Mouse (Mus musculus) ES-E14 (cell line): ENCODE results near the gene Gpr107. TPM values are rescaled to one million over a fixed set of nuclear protein-coding genes. Genes with fewer than 3 reads are reported as not detected.

Source experiments
- DNase-seq: peaks from one replicate; pipeline ENCODE4 v3.0.0-alpha.2; 2013; ENCODE audit warnings: low read depth, low spot score
- H3K27ac ChIP-seq: 2 replicates; pipeline ENCODE4 v1.5.1; 2012; ENCODE audit warnings: low read depth, mild to moderate bottlenecking, low read length, moderate library complexity, mixed read lengths; ENCODE audit not compliant: poor library complexity, insufficient read depth, severe bottlenecking
- H3K36me3 ChIP-seq: 2 replicates; pipeline ENCODE4 v1.6.1; 2012; ENCODE audit warnings: mild to moderate bottlenecking, low read length, moderate library complexity, mixed read lengths; ENCODE audit not compliant: control insufficient read depth, poor library complexity, insufficient read depth, severe bottlenecking
- H3K4me1 ChIP-seq, 2 experiments: fragments of 150-350 bp in 1 of 2; sonication (generic) in 1 of 2; 2 replicates each; pipeline ENCODE4 v1.6.1; 2012; ENCODE audit warnings: low read length in 2 of 2, mild to moderate bottlenecking in 1 of 2, mixed read lengths in 1 of 2; ENCODE audit not compliant: control insufficient read depth in 2 of 2, insufficient read depth in 2 of 2, poor library complexity in 1 of 2
- H3K4me3 ChIP-seq, 2 experiments: fragments of 150-350 bp in 1 of 2; sonication (generic) in 1 of 2; 2 replicates each; pipeline ENCODE4 v1.5.1; 2012; ENCODE audit warnings: low read length in 2 of 2, low read depth in 1 of 2, mild to moderate bottlenecking in 1 of 2, mixed read lengths in 1 of 2; ENCODE audit not compliant: insufficient read depth in 1 of 2, poor library complexity in 1 of 2, severe bottlenecking in 1 of 2
- H3K9ac ChIP-seq: 2 replicates; pipeline ENCODE4 v1.6.1; 2012; ENCODE audit warnings: low read depth, mild to moderate bottlenecking, low read length, mixed read lengths; ENCODE audit not compliant: poor library complexity, insufficient read depth, severe bottlenecking
- H3K9me3 ChIP-seq: fragments of 150-350 bp; sonication (generic); 2 replicates; pipeline ENCODE4 v1.6.1; 2012; ENCODE audit warnings: low read depth, mild to moderate bottlenecking, low read length; ENCODE audit not compliant: control insufficient read depth, insufficient read depth
- CHD2 ChIP-seq: IDR thresholded peaks from 2 replicates; pipeline ENCODE4 v1.6.1; 2014; ENCODE audit warnings: mild to moderate bottlenecking, low read depth, low read length, inconsistent platforms
- HCFC1 ChIP-seq: IDR thresholded peaks from 2 replicates; pipeline ENCODE4 v1.6.1; 2012; ENCODE audit warnings: low read length, inconsistent platforms, borderline replicate concordance; ENCODE audit not compliant: insufficient read depth
- MAFK ChIP-seq: IDR thresholded peaks from 2 replicates; pipeline ENCODE4 v1.6.1; 2014; ENCODE audit warnings: mild to moderate bottlenecking, low read depth, low read length, inconsistent platforms; ENCODE audit not compliant: insufficient read depth
- ZC3H11A ChIP-seq: IDR thresholded peaks from 2 replicates; pipeline ENCODE4 v1.6.1; 2012; ENCODE audit warnings: low read depth, mild to moderate bottlenecking, inconsistent platforms, low read length, borderline replicate concordance
- ZNF384 ChIP-seq: IDR thresholded peaks from 2 replicates; pipeline ENCODE4 v1.6.1; 2012; ENCODE audit warnings: low read depth, low read length, inconsistent platforms
- in situ Hi-C, 2 experiments: fragments of 600-800 bp; cut with MboI; formaldehyde crosslinking; loops; one replicate each; pipeline ENCODE4 v1.15.1; 2025; ENCODE audit warnings: low sequenced_read_pairs in 2 of 2, inconsistent platforms in 1 of 2; ENCODE audit not compliant: unreplicated experiment in 2 of 2
- total RNA-seq: library from RNA; depleted of rRNA; stranded (reverse); fragments of 300-350 nt; gene quantifications from 2 replicates; pipeline ENCODE4 v1.2.3, GENCODE M21; 2012

Gene Gpr107
- total RNA-seq, 1 experiment, result 111 TPM

DNA sequence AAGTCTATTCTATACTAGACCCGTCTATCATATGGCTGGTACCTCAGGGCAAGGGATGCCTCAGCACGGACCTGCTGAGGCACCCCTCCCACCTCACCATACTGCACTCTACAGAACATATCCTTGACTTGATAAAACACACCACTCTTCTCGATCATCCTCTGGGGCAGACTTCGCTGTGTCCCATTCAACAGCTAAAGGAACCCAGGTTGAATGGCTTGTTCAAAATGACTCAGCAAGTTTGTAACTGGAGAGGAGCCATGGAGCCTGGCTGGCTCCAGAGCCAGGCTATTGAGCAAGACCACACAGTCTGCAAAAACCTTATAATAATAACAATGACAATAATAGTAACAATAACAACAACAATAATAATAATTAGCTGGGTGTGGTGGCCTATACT, 24.2 kb upstream of the Gpr107 start:
- Histone ChIP-seq H3K4me3 (no peak overlapping the region), H3K4me1 (peaks cover 21 to 40% of the 10 kb centered on the region in 2 experiments), H3K36me3 (no peaks in the 10 kb centered on the region), H3K27ac (peak overlapping the region; percentile 95), H3K9me3 (no peaks in the 10 kb centered on the region), H3K9ac (no peak overlapping the region; the same call in 1 of the 2 replicates)
- in situ Hi-C loops, result no loop called here
- TF ChIP-seq CHD2 (no peak), MAFK (peak; percentile 88)
- no peak for DNase-seq

DNA sequence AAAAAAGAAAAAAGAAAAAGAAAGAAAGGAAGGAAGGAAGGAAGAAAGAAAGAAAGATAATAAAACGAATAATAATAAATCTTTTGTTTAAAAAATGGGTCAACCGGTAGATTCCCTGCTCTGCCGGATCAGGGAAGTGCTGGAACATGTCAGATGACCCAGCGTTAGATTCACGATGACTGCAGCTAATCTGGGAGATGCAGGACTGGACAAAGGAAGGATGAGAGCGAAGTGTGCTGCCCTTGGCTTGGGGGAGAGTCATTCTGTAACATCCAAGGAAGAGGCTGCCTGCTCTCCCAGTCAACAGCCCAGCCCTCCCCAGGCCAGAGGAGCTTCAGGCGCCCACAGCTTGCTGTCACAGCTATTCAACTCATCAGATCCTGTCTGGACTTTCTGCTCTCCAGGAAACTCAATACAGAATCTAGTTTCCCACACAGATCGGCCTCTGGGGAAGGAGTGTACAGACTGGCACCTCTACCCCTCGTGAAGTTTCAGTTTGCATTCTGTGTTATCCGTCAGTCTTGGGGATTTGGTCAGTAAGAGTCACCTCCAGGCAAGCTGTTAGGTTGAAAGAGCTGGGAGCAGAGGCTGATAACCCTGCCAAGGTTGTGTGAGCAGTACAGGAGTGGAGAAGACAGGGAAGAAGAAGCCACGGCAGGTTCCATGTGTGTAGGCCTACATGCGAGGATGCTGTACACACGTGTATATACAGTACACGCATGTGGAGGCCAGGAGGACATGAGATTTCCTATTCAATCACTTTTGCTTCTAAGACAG, 22.2 kb upstream of the Gpr107 start:
- no peak overlapping the region for H3K9ac ChIP-seq
- in situ Hi-C loops, result no loop called here
- no peak for DNase-seq
- H3K9me3 ChIP-seq, result no peaks in the 10 kb centered on the region
- no peak overlapping the region for H3K4me3 ChIP-seq
- peak overlapping the region; percentile 77; the same call in 1 of the 2 replicates for H3K27ac ChIP-seq
- TF ChIP-seq MAFK (no peak), ZC3H11A (no peak), CHD2 (no peak), HCFC1 (no peak), ZNF384 (no peak)
- no peaks in the 10 kb centered on the region for H3K36me3 ChIP-seq
- peaks cover 28 to 48% of the 10 kb centered on the region in 2 experiments for H3K4me1 ChIP-seq

GRCm38 (mm10) chr2:31130815-31131299, 21.3 kb upstream of the Gpr107 start:
- Histone ChIP-seq H3K9ac (peak overlapping the region; percentile 47; the same call in 1 of the 2 replicates), H3K27ac (peak overlapping the region; percentile 77), H3K9me3 (no peaks in the 10 kb centered on the region), H3K36me3 (no peaks in the 10 kb centered on the region), H3K4me3 (0 out of 4 replicates have a peak overlapping the region, but pooled peaks of 1 of the 2 experiments have one; percentile 5), H3K4me1 (peaks cover 30 to 55% of the 10 kb centered on the region in 2 experiments)
- peak; percentile 85 for TF ChIP-seq MAFK
- TF ChIP-seq ZC3H11A, result no peak
- no peak for TF ChIP-seq ZNF384
- TF ChIP-seq HCFC1, result no peak
- no peak for TF ChIP-seq CHD2
- in situ Hi-C loops, result no loop called here
- no peak for DNase-seq

- no peak overlapping the region for H3K27ac ChIP-seq
- H3K36me3 ChIP-seq, result no peaks in the 10 kb centered on the region
- peaks cover 29 to 48% of the 10 kb centered on the region in 2 experiments for H3K4me1 ChIP-seq
- no peak overlapping the region for H3K4me3 ChIP-seq
- in situ Hi-C loops, result no loop called here
- DNase-seq, result no peak
- TF ChIP-seq CHD2 (no peak), HCFC1 (no peak), ZC3H11A (no peak), ZNF384 (no peak), MAFK (no peak)
- H3K9me3 ChIP-seq, result no peaks in the 10 kb centered on the region
- no peak overlapping the region for H3K9ac ChIP-seq
These were observed 19.4 kb upstream of the Gpr107 start for GRCm38 (mm10) chr2:31132682-31133081.

- Histone ChIP-seq H3K4me3 (no peak overlapping the region), H3K27ac (no peak overlapping the region; the same call in 1 of the 2 replicates), H3K36me3 (no peaks in the 10 kb centered on the region), H3K4me1 (peaks cover 24 to 40% of the 10 kb centered on the region in 2 experiments), H3K9me3 (no peaks in the 10 kb centered on the region), H3K9ac (no peak overlapping the region; the same call in 1 of the 2 replicates)
- in situ Hi-C loops, result no loop called here
- no peak for DNase-seq
- TF ChIP-seq MAFK (no peak), CHD2 (no peak), HCFC1 (no peak), ZC3H11A (no peak), ZNF384 (no peak)
These were observed 18.1 kb upstream of the Gpr107 start for GRCm38 (mm10) chr2:31133981-31134380.
